Mouse (Mus musculus) MN1 (cell line): ENCODE results near the gene 2810004N23Rik.

ENCODE experiments used
- DNase-seq: peaks from one replicate; pipeline ENCODE4 v3.0.0-alpha.2; 2016; ENCODE audit warnings: low spot score

2810004N23Rik gene

DNA sequence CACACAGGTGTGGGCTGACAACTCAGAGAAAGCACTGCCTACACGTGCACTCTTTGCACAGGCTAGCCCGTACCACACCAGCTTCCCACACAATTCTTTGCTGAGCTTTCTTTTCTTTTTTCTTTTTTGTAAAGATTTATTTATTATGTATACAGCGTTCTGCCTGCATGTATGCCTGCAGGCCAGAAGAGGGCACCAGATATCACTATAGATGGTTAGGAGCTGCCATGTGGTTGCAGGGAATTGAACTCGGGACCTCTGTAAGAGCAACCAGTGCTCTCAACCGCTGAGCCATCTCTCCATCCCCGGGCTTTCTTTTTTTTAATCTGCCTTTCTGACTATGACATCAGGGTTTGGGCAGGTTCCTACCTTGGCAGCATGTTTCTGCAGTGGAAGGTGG lies 39.4 kb downstream of the 2810004N23Rik start:
- peak; percentile 5 for DNase-seq

DNA sequence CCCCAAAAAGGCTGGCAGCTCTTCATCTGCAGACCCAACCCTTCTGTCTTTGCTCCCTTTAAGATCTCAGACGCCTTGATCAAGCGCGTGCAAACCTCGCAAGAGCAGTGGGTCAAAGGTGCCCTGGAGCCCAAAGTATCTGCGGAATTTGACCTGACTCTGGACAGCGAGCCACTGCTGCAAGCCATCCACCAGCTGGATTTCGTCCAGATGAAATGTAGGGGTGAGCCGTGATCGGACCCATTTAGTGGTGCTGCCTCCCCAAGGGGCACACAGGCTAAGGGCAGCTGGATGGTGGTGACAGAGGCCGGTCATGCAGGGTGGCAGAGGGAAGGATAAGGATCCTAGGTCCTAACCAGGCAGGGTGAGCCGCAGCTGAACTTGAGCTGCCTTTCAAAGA lies 42.8 kb downstream of the 2810004N23Rik start:
- DNase-seq: peak; percentile 5

DNA sequence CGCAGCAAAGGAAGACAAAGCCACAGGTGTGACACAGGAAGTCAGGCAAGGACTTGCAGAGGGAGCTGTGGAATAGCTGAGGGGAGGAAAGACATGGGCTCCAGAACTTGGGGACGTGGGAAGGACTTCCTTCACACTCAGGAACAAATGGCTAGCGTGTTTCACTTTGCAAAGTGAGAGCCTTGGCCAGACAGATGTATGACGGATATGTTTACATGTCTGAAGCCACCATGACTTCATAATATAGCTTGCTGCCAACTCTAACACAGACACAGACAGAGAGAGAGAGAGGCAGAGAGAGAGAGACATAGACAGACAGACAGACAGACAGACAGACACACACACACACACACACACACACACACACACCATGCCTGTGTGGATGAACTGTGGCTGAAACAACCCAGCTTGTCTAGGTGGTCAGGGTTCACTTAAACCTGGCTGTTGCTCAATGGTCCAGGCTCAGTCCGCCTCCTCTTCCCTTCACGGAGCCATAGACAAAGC lies 43.3 kb downstream of the 2810004N23Rik start:
- no peak for DNase-seq

DNA sequence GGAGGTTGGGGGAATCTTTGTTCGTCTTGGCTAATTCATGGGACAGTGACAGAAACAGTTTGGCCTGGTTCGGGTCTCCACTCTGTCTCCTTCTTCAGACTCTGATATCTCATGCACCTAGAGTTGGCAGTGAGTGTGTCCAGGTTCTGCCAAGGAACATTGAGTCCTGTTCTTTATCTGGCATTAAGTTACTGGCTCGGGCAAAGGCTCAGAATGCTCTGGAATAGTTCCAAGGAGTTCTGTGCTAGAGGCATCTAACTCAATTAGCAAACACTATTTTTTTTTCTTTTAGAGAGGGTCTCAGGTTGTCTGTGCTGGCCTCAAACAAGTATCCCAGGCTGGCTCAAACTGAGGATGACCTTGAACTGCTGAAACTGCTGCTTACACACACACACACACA lies 45.6 kb downstream of the 2810004N23Rik start:
- peak; percentile 25 for DNase-seq

GRCm38 (mm10) chr8:124816866-124817265 lies 46.1 kb downstream of the 2810004N23Rik start:
- DNase-seq: peak; percentile 5

DNA sequence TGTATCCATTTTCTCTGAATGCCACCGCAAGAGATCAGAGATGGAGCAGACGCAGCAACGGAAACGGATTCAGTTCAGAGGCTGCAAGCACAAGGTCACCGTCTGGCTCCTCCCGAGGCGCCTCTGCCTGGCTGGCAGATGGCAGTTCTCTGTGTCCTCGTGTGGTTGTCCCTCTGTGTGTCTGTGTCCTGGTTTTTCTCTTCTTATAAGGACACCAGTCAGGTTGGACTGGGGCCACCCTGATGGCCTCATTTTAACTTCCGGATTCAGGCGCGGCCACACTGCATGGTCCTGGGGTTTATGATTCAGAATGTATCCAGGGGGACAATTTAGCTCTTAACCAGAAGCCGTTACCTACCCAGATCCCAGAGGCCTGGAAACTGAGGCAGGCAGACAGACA lies 47.0 kb downstream of the 2810004N23Rik start:
- peak; percentile 6 for DNase-seq

DNA sequence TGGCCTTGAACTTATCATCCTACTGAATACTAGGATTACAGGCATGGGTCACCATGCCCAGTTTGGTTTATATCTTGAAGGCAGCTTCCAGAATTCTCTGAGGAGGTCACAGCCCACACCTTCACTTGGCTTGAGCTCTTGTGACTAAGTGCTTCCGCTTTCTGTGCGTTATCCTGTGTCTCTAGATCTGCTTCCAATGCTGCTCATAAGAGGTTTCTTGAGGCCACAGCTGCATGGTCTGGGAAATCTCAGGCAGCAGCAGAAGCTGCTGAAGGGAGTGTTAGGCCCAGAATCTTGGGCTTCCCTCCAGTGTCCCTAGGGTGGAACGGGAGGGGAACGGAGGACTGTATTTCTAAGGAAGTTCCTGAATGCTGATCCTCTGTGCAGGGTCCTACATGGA lies 49.6 kb downstream of the 2810004N23Rik start:
- DNase-seq: peak; percentile 60

GRCm38 (mm10) chr8:124810689-124811394 lies 52.1 kb downstream of the 2810004N23Rik start:
- DNase-seq: peak; percentile 4

DNA sequence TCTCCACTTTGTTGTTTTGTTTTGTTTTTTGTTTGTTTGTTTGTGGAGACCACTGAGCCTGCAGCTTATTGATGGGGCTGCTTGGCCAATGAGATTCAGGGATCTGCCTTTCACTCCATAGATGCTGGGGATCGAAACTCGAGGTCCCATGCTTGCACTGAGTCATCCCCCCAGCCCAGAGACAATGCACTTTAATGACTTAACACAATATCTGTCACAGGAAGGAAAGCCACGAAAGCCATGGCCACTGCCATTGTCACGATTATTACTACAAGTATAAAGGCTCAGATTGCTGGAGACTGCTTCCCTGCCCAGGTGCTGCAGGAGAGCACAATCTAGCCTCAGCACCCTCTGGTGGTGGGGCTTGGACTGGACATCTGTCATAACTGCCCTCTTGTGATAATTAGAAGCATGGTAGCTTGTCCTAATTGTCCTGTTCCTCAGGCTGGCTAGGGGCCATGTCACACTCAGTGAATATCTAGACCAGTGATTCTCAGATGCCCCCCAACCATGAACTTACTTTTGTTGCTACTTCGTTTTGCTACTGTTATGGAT lies 52.8 kb downstream of the 2810004N23Rik start:
- DNase-seq: no peak

DNA sequence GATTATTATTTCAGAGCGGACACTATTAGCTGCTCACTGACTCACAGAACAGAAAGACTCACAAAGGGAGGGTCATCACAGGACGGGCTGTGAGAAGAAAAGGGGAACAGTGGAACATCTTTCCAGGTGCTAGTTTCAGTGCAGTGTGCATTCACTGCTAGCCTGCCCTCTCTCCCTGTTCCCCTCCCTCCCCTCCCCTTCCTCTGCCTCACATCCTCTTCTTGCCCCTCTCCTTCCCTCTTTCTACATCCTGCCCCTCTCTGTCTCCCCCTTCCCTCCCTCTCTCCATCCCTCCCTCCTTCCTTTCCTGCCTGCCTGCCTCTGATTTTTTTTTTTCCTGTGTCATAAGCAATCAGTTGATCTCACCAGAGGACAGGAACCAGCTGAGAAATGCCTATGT lies 53.5 kb downstream of the 2810004N23Rik start:
- DNase-seq: no peak

DNA sequence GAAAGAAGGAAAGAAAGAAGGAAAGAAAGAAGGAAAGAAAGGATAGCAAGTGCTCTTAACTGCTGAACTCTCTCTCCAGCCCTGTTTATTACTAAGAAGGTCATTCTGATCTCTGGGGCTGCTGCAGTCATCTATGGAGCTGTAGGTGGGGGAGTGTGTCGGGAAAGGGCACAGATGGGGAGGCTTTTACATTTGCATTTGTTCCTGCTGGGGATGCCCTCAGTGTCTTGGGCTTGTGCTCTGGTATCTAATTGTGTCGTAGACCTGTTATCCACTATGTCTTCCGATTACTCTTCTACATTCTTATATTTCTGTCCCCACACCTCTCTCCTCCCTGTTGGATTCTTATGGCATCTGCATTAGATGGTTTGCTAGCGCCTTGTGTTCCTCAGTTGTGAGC lies 56.9 kb downstream of the 2810004N23Rik start:
- peak; percentile 5 for DNase-seq

GRCm38 (mm10) chr8:124803824-124804702 lies 58.9 kb downstream of the 2810004N23Rik start:
- peak; percentile 5 for DNase-seq

GRCm38 (mm10) chr8:124800542-124800941 lies 62.4 kb downstream of the 2810004N23Rik start:
- no peak for DNase-seq

DNA sequence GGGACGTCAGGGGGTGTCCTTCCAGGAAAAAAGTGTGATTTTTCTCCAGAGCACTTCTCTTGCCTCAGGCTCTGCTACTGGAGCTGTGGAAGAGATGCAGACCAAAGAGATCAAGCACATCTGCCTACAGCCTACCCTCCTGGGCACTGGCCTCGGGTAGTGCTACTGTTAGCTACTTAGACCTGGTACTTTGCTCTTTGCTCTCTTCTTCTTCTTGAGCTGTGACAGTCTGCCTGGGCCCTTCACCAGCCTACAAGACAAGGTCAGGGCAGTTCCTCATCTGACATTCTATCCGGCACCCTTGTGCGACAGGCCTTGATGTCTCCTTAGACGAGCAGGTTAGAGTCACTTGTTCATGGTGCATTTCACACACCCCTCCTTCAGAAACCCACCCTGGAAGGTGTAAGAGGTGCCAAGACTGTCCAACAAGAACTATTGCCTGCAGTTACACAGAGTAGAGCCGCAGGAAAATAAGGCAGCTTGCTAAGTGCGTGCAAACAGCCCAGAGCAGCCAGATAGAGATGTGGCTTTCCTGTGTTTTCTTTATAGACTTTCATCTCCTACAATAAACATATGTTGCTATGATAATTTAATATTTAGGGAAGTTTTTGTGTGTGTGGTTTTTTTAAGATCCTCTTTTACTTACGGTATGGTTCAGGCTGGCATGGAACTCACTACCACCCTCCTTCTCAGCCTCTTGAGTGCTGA lies 67.0 kb downstream of the 2810004N23Rik start:
- DNase-seq: peak; percentile 20

DNA sequence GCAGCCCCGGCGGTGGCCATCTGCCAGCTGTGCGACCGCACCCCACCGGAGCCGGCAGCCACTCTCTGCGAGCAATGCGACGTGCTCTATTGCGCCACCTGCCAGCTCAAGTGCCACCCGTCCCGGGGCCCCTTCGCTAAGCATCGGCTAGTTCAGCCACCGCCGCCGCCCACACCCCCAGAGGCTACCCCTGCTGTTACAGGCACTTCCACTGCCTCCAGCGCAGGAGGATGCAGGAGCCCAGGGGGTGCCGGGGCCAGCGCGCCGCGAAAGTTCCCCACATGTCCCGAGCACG lies 68.5 kb downstream of the 2810004N23Rik start:
- DNase-seq: peak; percentile 94

GRCm38 (mm10) chr8:124793661-124794485 lies 69.0 kb downstream of the 2810004N23Rik start:
- peak; percentile 89 for DNase-seq

GRCm38 (mm10) chr8:124793172-124793651 lies 69.7 kb downstream of the 2810004N23Rik start:
- peak; percentile 96 for DNase-seq

DNA sequence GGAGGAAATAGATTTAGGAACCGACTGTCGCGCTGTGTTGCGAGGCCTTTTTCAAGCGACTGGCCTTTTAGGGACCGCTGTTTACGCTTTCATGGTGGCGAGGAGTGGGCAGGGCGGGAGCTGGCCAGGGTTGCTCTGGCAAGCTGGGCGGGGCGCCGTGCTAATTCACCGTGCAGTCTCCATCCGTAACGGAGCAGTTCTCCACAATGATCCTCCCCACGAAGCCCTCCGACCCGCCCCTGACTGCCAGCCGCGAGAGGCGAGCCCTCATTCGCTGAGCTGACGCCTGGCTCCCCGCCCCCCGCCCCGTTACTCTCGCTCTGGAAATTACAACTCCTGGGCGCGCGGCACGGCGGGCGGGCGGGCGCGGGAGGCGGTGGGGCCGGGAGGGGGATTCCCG lies 70.2 kb downstream of the 2810004N23Rik start, which contains the start of gene Trim67:
Trim67 (plus strand) TSS at position 385 of the 400 bp plus-strand sequence.
- peak; percentile 99 for DNase-seq

DNA sequence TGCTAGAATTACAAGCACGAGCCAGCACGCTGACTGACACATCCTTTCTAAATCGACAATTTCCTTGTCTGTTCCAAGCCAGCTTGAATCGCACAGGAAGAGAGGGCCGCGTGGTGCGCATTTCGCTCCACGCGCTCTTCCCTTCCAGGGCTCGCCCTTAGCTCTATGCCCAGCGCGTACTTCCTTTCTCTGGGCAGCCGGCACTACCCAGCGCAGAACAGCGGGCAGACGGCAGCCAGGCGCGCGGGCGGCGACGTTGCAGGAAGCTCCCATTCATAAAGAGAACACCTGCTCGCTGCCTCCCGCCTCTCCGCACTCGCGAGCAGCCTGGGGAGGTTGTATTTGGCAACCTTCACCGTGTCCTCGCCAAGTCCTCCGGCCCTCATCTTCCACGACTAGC lies 70.7 kb downstream of the 2810004N23Rik start:
- peak; percentile 81 for DNase-seq

GRCm38 (mm10) chr8:124791751-124792150 lies 71.2 kb downstream of the 2810004N23Rik start:
- DNase-seq: peak; percentile 64

- DNase-seq: peak; percentile 26
Measured at GRCm38 (mm10) chr8:124790676-124791075, 72.2 kb downstream of the 2810004N23Rik start.
